Mouse (Mus musculus): ENCODE data around the gene Auts2. TPM values are rescaled to one million over a fixed set of nuclear protein-coding genes. Genes with fewer than 3 reads are reported as not detected.
A peak's percentile ranks its signal among the peaks of the same experiment; 100 is the strongest.

The Auts2 gene
- polyA plus RNA-seq, 1 experiment from 2014 or later: 32.6 TPM

DNA sequence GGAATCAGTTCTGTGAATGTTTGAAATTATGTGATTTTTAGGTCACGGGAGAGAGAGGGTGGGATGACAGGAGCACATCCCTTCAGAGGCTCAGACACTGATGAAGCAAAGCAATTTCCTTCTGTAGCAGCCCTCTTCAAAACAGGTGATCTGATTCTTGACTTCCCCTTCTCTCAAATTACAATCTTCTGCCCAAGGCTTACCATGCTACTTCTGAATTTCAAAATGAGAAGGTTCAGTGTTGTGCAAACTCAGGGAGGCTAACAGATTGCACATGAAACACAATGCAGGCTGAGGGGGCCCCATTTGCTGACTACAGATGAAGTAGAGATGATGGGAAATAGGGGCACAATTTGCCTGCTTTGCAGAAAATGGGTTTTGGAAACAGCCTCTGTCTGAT, 278.1 kb downstream of the Auts2 start:
- Histone ChIP-seq H3K9me3 (ENCODE audit: control insufficient read depth, low read length) (no peaks in the 10 kb centered on the region), H3K27me3 (ENCODE audit: control insufficient read depth, insufficient read depth, low read length) (no peaks in the 10 kb centered on the region), H3K36me3 (ENCODE audit: control insufficient read depth, insufficient read depth, low read length) (no peaks in the 10 kb centered on the region), H3K4me1 (ENCODE audit: control insufficient read depth, insufficient read depth, low read length) (peaks cover 7% of the 10 kb centered on the region), H3K4me2 (replicated peaks; ENCODE audit: low read depth, low read length) (no peak overlapping the region), H3K9ac (ENCODE audit: low read depth, low read length) (no peak overlapping the region), H3K27ac (ENCODE audit: low read depth, low read length) (no peak overlapping the region), H3K4me3 (ENCODE audit: low read length) (no peak overlapping the region)
- 47% methylated on average over 1 of the region's 1 CpGs for WGBS
- ATAC-seq (ENCODE audit: low FRiP score, low TSS enrichment): no peak

DNA sequence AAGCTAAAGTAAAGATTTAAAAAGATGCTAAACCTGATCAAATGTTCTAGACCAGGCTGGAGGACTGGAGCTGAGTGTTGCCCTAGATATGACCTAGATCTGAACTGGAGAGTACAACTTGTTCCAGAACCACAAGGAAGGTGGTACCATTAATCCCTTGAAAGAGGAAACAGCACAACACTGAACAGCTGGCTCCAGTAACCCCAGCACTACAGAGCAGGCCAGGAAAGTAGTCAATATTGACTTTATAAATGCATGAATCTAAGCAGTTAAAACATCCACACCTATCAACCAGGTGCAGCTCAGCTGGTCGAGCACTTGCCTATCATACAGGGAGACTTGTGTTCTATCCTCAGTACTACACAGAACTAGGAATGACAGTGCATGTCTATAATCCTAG, 281.4 kb downstream of the Auts2 start:
- no peak overlapping the region for H3K9ac ChIP-seq (ENCODE audit: low read depth, low read length)
- ATAC-seq (ENCODE audit: low FRiP score, low TSS enrichment): no peak
- H3K4me3 ChIP-seq (ENCODE audit: low read length): no peak overlapping the region
- no peaks in the 10 kb centered on the region for H3K36me3 ChIP-seq (ENCODE audit: control insufficient read depth, insufficient read depth, low read length)
- H3K4me1 ChIP-seq (ENCODE audit: control insufficient read depth, insufficient read depth, low read length): peaks cover 7% of the 10 kb centered on the region
- H3K27ac ChIP-seq (ENCODE audit: low read depth, low read length): no peak overlapping the region
- H3K9me3 ChIP-seq (ENCODE audit: control insufficient read depth, low read length): no peaks in the 10 kb centered on the region
- 85% methylated on average over 1 of the region's 1 CpGs for WGBS
- H3K4me2 ChIP-seq (replicated peaks; ENCODE audit: low read depth, low read length): no peak overlapping the region
- H3K27me3 ChIP-seq (ENCODE audit: control insufficient read depth, insufficient read depth, low read length): no peaks in the 10 kb centered on the region

DNA sequence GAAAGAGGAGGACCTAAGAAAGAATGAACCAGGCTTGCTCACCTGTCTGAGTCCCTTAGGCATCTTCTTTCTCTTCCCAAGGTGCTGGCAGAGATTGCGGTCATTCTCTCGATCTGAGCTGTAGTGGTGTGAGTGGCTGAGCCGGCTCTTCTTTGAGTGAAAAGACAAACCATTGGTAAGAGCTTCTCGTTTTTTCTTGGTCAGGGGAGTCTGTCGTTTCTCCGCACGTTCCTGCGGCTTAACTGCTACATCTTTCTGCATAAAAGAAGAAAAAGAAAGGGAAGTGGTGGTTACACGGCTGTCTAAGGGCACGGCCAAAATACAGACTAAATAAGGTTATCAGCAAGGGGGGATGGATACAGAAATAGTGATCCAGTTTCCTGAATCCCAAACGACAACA, 284.3 kb downstream of the Auts2 start:
- 91% methylated on average over 11 of the region's 11 CpGs for WGBS
- ATAC-seq (ENCODE audit: low FRiP score, low TSS enrichment): no peak

DNA sequence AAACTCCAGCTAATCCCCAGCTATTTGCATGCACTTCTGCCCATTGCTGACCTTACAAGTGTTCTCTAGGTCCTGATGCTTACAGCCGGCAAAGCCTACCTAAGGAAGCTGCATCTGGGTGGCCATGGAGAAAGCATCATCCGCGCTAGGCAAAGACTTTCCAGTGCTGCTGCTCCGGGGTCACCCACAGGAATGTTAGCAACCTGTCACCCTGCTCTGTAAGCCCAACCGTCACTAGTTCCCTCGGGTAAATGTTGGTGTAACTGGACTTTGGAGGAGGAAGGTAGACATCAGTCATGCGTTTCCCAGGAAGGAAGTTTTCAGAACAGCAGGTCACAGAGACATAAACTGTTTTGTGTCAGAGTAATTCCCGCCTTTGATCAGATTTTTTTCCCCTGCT, 287.6 kb downstream of the Auts2 start:
- WGBS: 50% methylated on average over 8 of the region's 8 CpGs

More for the DNA sequence above, 284.3 kb downstream of the Auts2 start:
- Histone ChIP-seq H3K36me3 (ENCODE audit: control insufficient read depth, insufficient read depth, low read length) (no peaks in the 10 kb centered on the region), H3K4me3 (ENCODE audit: low read length) (no peak overlapping the region), H3K27me3 (ENCODE audit: control insufficient read depth, insufficient read depth, low read length) (no peaks in the 10 kb centered on the region), H3K4me1 (ENCODE audit: control insufficient read depth, insufficient read depth, low read length) (no peaks in the 10 kb centered on the region), H3K27ac (ENCODE audit: low read depth, low read length) (no peak overlapping the region), H3K4me2 (replicated peaks; ENCODE audit: low read depth, low read length) (no peak overlapping the region), H3K9me3 (ENCODE audit: control insufficient read depth, low read length) (no peaks in the 10 kb centered on the region), H3K9ac (ENCODE audit: low read depth, low read length) (no peak overlapping the region)

DNA sequence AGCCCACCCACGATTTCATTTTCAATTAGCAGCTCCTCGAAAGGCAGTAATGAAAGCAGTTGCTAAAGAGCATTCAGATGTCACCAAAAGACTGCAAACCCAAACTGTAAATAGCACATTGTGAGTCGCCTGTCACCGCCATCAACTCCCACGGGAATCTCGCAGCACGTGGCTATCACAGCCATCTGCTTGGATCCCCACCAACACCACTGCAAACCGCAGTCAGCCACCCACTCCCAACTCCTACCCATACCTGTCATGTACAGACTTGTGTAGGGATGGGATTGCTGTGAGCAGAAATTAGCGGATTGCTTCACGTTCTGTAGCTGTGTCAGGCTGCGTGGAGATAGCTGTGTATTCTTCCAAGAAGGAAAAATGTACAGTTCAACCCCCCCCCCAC, 293.6 kb downstream of the Auts2 start:
- Histone ChIP-seq H3K9ac (ENCODE audit: low read depth, low read length) (no peak overlapping the region), H3K4me2 (replicated peaks; ENCODE audit: low read depth, low read length) (no peak overlapping the region), H3K27ac (ENCODE audit: low read depth, low read length) (no peak overlapping the region), H3K36me3 (ENCODE audit: control insufficient read depth, insufficient read depth, low read length) (no peaks in the 10 kb centered on the region), H3K9me3 (ENCODE audit: control insufficient read depth, low read length) (no peaks in the 10 kb centered on the region), H3K4me3 (ENCODE audit: low read length) (no peak overlapping the region), H3K4me1 (ENCODE audit: control insufficient read depth, insufficient read depth, low read length) (0 out of 2 replicates have a peak, but pooled peaks cover 5% of the 10 kb centered on the region), H3K27me3 (ENCODE audit: control insufficient read depth, insufficient read depth, low read length) (no peaks in the 10 kb centered on the region)
- no peak for ATAC-seq (ENCODE audit: low FRiP score, low TSS enrichment)
- WGBS: 69% methylated on average over 11 of the region's 11 CpGs

More for the DNA sequence above, 287.6 kb downstream of the Auts2 start:
- Histone ChIP-seq H3K27ac (ENCODE audit: low read depth, low read length) (no peak overlapping the region), H3K9ac (ENCODE audit: low read depth, low read length) (no peak overlapping the region), H3K9me3 (ENCODE audit: control insufficient read depth, low read length) (no peaks in the 10 kb centered on the region), H3K27me3 (ENCODE audit: control insufficient read depth, insufficient read depth, low read length) (no peaks in the 10 kb centered on the region), H3K4me1 (ENCODE audit: control insufficient read depth, insufficient read depth, low read length) (0 out of 2 replicates have a peak, but pooled peaks cover 3% of the 10 kb centered on the region), H3K36me3 (ENCODE audit: control insufficient read depth, insufficient read depth, low read length) (no peaks in the 10 kb centered on the region), H3K4me3 (ENCODE audit: low read length) (no peak overlapping the region), H3K4me2 (replicated peaks; ENCODE audit: low read depth, low read length) (no peak overlapping the region)
- ATAC-seq (ENCODE audit: low FRiP score, low TSS enrichment): no peak

DNA sequence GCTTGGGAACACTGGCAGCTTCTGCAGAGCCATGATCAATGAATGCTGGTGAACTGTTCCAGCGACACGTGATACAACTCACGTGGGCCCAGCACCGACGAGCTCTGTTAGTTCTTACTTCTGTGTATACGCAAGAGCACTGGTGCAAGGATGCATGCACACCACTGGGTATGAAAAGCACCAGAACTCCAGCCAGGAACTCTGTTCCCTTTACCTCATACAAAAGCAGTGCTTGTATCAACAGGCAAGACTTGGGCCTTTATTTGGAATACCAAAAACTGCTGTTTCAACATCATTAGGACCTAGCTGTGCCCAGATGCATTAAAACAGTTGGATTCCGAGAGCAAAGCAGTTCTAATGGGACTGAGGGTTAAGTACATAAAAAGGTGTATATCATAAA, 295.1 kb downstream of the Auts2 start:
- H3K4me2 ChIP-seq (replicated peaks; ENCODE audit: low read depth, low read length): no peak overlapping the region
- H3K4me3 ChIP-seq (ENCODE audit: low read length): no peak overlapping the region
- no peak overlapping the region for H3K9ac ChIP-seq (ENCODE audit: low read depth, low read length)
- H3K27me3 ChIP-seq (ENCODE audit: control insufficient read depth, insufficient read depth, low read length): no peaks in the 10 kb centered on the region
- no peaks in the 10 kb centered on the region for H3K9me3 ChIP-seq (ENCODE audit: control insufficient read depth, low read length)
- WGBS: 46% methylated on average over 7 of the region's 7 CpGs
- H3K4me1 ChIP-seq (ENCODE audit: control insufficient read depth, insufficient read depth, low read length): 0 out of 2 replicates have a peak, but pooled peaks cover 8% of the 10 kb centered on the region
- no peaks in the 10 kb centered on the region for H3K36me3 ChIP-seq (ENCODE audit: control insufficient read depth, insufficient read depth, low read length)
- H3K27ac ChIP-seq (ENCODE audit: low read depth, low read length): no peak overlapping the region
- no peak for ATAC-seq (ENCODE audit: low FRiP score, low TSS enrichment)

DNA sequence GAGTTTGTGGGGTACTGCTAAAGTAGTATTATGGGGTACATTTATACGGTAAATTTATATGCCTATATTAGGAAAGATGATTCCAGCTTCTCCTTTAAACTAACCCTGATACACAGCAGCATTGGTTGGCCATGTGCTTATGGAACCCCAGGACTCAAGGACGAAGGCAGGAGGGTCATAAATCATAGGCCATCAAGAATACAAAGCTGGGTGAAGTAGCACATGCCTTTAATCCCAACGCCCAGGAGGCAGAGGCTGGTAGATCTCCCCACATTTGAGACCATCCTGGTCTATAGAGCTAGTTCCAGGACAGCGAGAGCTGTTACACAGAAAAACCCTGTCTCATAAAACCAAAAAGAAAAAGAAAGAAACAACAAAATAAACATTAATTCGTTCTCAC, 307.7 kb downstream of the Auts2 start:
- no peaks in the 10 kb centered on the region for H3K9me3 ChIP-seq (ENCODE audit: control insufficient read depth, low read length)
- H3K27me3 ChIP-seq (ENCODE audit: control insufficient read depth, insufficient read depth, low read length): no peaks in the 10 kb centered on the region
- ATAC-seq (ENCODE audit: low FRiP score, low TSS enrichment): no peak
- no peak overlapping the region for H3K9ac ChIP-seq (ENCODE audit: low read depth, low read length)
- 64% methylated on average over 5 of the region's 5 CpGs for WGBS
- H3K4me3 ChIP-seq (ENCODE audit: low read length): no peak overlapping the region
- H3K27ac ChIP-seq (ENCODE audit: low read depth, low read length): no peak overlapping the region
- H3K4me2 ChIP-seq (replicated peaks; ENCODE audit: low read depth, low read length): no peak overlapping the region
- 0 out of 2 replicates have a peak, but pooled peaks cover 5% of the 10 kb centered on the region for H3K4me1 ChIP-seq (ENCODE audit: control insufficient read depth, insufficient read depth, low read length)
- no peaks in the 10 kb centered on the region for H3K36me3 ChIP-seq (ENCODE audit: control insufficient read depth, insufficient read depth, low read length)

DNA sequence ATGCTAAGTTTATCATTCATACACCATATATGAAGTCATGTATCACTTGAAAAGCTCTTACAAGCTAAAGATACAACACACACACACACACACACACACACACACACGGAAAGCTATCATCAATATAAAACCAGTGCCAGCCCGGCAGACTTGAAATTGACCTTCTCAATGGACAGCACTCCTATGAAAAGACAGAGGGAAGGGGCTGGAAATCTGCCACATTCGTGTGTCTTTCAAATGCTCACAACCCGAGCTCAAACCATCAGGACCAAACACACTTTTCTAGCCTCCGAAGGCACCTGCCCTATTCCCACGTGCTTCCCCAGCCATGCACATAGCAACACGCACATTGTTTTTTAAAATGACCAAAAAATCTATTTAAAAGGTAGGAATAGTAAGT, 308.7 kb downstream of the Auts2 start:
- Histone ChIP-seq H3K4me1 (ENCODE audit: control insufficient read depth, insufficient read depth, low read length) (peaks cover 14% of the 10 kb centered on the region), H3K27me3 (ENCODE audit: control insufficient read depth, insufficient read depth, low read length) (no peaks in the 10 kb centered on the region), H3K4me3 (ENCODE audit: low read length) (no peak overlapping the region), H3K9me3 (ENCODE audit: control insufficient read depth, low read length) (no peaks in the 10 kb centered on the region), H3K9ac (ENCODE audit: low read depth, low read length) (no peak overlapping the region), H3K27ac (ENCODE audit: low read depth, low read length) (no peak overlapping the region), H3K36me3 (ENCODE audit: control insufficient read depth, insufficient read depth, low read length) (no peaks in the 10 kb centered on the region), H3K4me2 (replicated peaks; ENCODE audit: low read depth, low read length) (no peak overlapping the region)
- no peak for ATAC-seq (ENCODE audit: low FRiP score, low TSS enrichment)
- 87% methylated on average over 7 of the region's 7 CpGs for WGBS

DNA sequence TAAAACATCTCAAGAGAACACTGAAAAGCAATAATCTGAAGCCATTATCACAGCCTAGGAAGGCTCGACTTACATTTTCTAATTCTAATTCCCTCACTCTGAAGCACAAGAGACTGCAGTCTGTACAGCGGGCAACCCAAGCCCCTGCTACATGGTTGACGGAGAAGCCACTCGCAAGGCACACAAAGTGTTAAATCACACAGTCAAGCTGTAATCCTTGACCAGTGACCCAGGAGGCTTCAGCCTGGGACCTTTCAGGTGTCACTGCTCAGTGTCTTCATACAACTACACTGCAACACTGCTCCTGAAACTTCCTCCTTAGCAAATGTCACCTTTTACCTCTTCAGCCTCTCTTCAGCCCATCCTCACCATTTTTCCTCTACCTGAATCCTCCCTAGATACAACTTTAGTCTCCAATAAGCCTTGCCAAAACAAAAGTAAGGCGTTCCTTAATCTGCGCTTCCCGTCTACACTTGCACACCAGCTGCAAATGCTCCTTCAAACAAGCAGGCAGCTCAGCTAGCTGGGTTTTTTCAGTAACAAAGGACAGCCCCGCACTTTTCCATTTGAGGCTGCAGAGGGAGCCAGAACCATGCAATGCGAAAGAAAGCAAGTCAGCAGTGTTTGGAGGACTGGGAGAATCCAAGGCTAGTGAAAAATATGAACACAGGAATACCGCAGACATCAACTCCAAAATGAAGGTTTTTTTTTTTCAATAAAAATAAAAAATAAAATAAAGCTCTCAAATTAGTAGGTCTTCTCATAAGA, 311.7 kb downstream of the Auts2 start:
- H3K4me2 ChIP-seq (replicated peaks; ENCODE audit: low read depth, low read length): no peak overlapping the region
- 28% methylated on average over 10 of the region's 10 CpGs for WGBS
- no peak overlapping the region for H3K27ac ChIP-seq (ENCODE audit: low read depth, low read length)

More for the DNA sequence above, 311.7 kb downstream of the Auts2 start:
- Histone ChIP-seq H3K4me1 (ENCODE audit: control insufficient read depth, insufficient read depth, low read length) (peaks cover 20% of the 10 kb centered on the region), H3K9ac (ENCODE audit: low read depth, low read length) (no peak overlapping the region), H3K36me3 (ENCODE audit: control insufficient read depth, insufficient read depth, low read length) (no peaks in the 10 kb centered on the region), H3K27me3 (ENCODE audit: control insufficient read depth, insufficient read depth, low read length) (no peaks in the 10 kb centered on the region), H3K4me3 (ENCODE audit: low read length) (no peak overlapping the region), H3K9me3 (ENCODE audit: control insufficient read depth, low read length) (no peaks in the 10 kb centered on the region)
- peak; percentile 83 for ATAC-seq (ENCODE audit: low FRiP score, low TSS enrichment)

All from kidney, embryonic 14.5 days (tissue).